Mouse (Mus musculus) lung, adult 2 months (tissue): ENCODE measurements around the gene Fbxo39.

Source experiments
- CTCF ChIP-seq: fragments of 200-500 bp; IDR thresholded peaks from 2 replicates; pipeline ENCODE4 v1.5.1; 2011; ENCODE audit warnings: mild to moderate bottlenecking, low read length, control low read depth; ENCODE audit not compliant: insufficient read depth
- POLR2A ChIP-seq: fragments of 200-500 bp; IDR thresholded peaks from 2 replicates; pipeline ENCODE4 v1.6.1; 2011; ENCODE audit warnings: low read depth, mild to moderate bottlenecking, control low read depth, low read length, borderline replicate concordance; ENCODE audit errors: extremely low read depth

DNA sequence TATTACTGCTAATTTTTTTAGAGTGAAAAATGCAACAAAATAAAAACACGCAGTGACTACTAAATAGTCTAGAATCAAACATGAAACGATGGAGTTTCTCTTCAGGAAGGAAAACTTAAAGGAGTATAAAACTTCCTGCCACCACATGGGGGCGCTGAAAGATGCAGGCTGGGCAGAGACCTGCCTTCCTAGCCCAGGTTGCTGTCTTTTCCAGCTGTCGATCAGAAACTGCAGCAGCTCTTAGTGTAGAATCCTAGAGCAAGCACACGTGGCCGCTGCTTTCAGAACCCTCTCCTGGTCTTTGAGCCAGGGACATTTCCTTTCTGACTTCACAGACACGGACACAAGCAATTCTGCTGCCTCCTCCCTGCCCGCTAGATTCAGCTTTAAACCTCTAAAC, 29.7 kb downstream of the Fbxo39 start:
- TF ChIP-seq CTCF (peak; percentile 65), POLR2A (no peak)
